Mouse (Mus musculus) adrenal gland, postnatal 14 days (tissue): ENCODE measurements around the gene Gm5460. TPM values are rescaled to one million over a fixed set of nuclear protein-coding genes. Genes with fewer than 3 reads are reported as not detected.

Experiments
- DNase-seq: peaks from one replicate; pipeline ENCODE4 v3.0.0; 2021; ENCODE audit warnings: mixed read lengths
- total RNA-seq: library from RNA; stranded (reverse); gene quantifications from 2 replicates; pipeline ENCODE4 v1.2.3, GENCODE M21; 2021

Gene Gm5460
- total RNA-seq, 1 experiment from 2014 or later: not detected

DNA sequence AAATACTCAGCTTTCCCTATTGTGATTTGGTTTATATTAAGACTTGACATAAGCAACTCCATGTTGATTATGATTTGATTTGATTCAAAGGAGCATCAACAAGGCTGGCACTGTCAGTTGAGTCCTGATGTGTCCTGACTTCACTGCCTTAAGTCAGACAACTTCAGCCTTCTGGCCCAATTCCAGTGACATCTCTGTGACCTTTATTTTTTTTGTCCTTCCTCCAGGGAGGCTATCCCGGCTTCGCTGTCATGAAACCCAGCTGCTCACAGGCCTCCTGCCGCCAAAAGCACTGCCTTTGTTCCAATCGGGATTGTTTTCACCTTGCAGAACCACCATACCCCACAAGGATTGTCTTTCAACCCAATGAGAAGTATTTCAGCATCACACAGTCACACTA, 58.8 kb downstream of the Gm5460 start:
- peak; percentile 38 for DNase-seq

GRCm38 (mm10) chr14:34077222-34077621, 60.7 kb downstream of the Gm5460 start:
- no peak for DNase-seq

DNA sequence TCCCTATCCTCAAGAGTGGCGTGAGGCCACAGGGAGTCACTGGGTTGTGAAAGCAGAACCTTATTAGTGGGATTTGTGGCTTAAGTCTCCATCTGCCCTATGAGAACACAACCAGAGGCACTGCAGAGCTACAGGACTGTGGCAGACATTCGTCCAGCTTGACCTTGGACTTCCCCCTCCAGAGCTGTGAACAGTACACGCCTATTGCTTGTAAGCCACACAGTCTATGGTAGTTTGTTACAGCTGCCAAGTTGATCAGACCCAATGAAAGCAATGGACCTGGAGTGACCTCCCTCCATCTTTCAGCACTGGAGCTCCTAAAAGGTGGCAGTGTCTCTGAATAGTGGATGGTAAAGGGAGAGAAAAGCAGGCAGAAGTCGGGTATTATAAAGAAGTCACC, 61.7 kb downstream of the Gm5460 start:
- no peak for DNase-seq

GRCm38 (mm10) chr14:34080321-34080997, 63.9 kb downstream of the Gm5460 start:
- peak; percentile 86 for DNase-seq

- no peak for DNase-seq
These were observed 69.2 kb downstream of the Gm5460 start, which contains the start of gene Anxa8 for GRCm38 (mm10) chr14:34085731-34086130. Anxa8 (plus strand) TSS chr14:34085981.

DNA sequence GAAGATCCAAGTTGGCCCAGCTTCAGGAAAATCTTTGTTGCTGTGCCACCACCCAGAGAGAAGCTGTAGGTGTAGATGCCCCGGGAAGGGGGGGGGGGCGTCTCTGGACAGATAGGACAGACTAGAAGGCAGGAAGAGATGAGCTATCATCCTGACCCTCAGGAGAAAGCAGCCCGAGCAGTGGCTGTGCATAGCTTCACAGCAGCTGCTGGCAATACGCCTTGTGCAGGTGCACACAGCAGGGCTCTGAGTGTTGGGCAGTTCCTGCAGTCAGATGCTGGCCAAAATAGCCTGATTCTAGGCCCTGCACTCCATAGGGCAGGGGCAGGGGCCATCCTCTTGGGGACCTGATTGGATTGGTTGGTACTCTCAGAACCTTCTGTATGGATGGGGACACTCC, 70.2 kb downstream of the Gm5460 start:
- DNase-seq: no peak

DNA sequence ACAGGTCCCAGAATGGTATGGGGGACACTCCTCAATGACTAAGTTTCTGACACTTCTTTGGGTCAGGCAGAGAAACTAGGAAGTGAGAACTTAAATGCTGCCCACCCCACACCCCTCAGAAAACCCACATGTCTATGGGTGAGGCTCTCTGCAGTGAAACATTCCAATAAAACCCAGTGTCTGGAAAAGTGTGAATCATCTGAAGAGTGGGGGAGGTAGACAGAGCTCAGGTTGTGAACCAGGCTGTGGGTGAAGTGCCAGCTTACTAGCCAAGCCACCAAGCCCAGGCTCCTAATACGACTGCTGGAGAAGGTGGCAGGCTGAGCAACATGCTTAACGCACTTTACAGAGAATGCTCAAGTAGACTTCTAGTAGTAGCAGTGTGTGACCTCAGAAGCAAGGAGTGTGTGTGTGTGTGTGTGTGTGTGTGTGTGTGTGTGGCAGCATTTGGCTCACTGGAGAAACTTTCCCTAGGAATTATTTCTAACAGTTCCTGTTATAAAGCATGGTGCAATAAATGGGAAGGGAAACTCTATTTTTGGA, 71.4 kb downstream of the Gm5460 start:
- no peak for DNase-seq

DNA sequence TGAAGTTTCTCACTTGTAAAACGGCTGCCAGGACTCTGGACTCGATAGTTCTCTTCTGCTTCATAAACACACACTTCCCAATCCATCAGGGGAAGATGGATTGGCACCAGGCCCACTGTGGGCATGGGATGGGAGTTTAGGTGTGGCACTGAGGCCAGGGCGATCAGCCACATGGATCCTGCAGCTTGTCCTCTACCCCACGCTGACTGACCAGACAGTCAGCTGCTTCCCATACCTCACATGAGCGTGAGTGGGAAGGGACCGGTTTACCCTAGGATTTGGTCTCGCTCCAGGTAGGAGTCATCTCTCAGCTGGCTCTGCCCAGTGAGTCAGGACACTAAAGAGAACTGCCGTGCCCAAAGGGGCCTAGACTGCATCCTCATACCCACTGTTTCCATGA, 73.2 kb downstream of the Gm5460 start:
- DNase-seq: no peak

- no peak for DNase-seq
These were observed 74.9 kb downstream of the Gm5460 start for GRCm38 (mm10) chr14:34091475-34091874.

DNA sequence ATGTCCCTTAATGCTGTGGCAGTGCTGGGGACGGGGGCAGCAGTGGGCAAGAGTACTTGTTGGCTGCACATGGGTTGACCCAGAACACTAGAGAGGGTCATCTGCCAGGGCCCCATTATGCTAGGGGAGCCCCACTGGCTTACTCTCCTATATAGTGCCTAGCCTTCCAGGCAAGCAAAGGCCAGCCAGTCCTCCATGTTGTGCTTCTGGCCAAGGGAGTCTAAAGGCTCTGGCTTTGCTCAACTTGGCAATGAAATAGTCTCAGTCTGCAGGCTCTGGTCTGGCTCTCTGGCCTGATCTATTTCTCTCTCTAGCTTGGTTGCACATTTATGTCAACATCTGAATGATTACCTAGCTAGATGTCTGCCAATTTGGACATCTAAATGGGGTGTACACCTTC, 76.3 kb downstream of the Gm5460 start:
- DNase-seq: no peak

DNA sequence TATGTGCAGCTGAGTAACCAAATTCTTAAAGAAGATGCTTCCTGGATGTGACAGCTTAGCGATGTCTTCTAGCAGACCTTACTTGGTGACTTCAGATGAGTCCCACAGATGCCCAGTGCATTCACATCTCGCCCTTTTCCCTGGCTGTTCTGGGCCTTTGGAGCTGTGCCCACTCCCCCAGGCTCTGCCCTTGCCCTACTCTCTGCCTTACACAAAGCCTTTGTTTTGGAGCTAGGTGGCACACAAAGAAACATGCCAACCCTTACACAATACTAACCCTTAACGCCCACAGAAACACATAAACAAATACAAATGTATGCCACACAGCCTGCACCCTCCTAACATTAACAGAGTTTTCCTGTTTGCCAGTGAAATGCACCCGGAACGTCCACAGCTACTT, 79.6 kb downstream of the Gm5460 start:
- no peak for DNase-seq

Other genes with a start within 250 kb of the Gm5460 start
- gene Gdf10, start 93.2 kb upstream of the Gm5460 start, total RNA-seq: 10.1 and 12.8 TPM in 2 replicates
- 3.1 TPM in 1 of 2 replicates, not detected in the other for gene Gdf2, start 75.7 kb upstream of the Gm5460 start, total RNA-seq
- not detected in 2 replicates for gene Rbp3, start 62.8 kb upstream of the Gm5460 start, total RNA-seq
- not detected in 2 replicates for gene Zfp488, start 38.0 kb upstream of the Gm5460 start, total RNA-seq
- not detected in 2 replicates for gene Gm30083, start 1.6 kb upstream of the Gm5460 start, total RNA-seq
- gene Antxrl, start 35.9 kb downstream of the Gm5460 start, total RNA-seq: not detected in 2 replicates
- 7.0 and 8.9 TPM in 2 replicates for gene Anxa8, start 69.2 kb downstream of the Gm5460 start, total RNA-seq
- gene A630023A22Rik, start 86.0 kb downstream of the Gm5460 start, total RNA-seq: not detected in 2 replicates
- gene Npy4r, start 135.7 kb downstream of the Gm5460 start, total RNA-seq: 0.41 and 0.44 TPM in 2 replicates
- gene Gprin2, start 184.9 kb downstream of the Gm5460 start, total RNA-seq: 0.48 and 1.2 TPM in 2 replicates
- gene Syt15, start 202.8 kb downstream of the Gm5460 start, total RNA-seq: 0.44 and 1.5 TPM in 2 replicates